Mouse (Mus musculus): ENCODE measurements around the gene Grb14. TPM values are rescaled to one million over a fixed set of nuclear protein-coding genes. Genes with fewer than 3 reads are reported as not detected.

Gene Grb14
- 5.4 TPM for polyA plus RNA-seq (2015; fragmentation: Illumina TruSeq; extraction: RNeasy Lipid Tissue Mini Kit (QIAGEN cat#74804); ENCODE audit: insufficient read depth, low read depth, low replicate concordance)

GRCm38 (mm10) chr2:65024887-65025286 lies at the start of gene Grb14:
TSS of gene Grb14 (minus strand) at chr2:65024987.

Other genes with a start within 250 kb of the Grb14 start
- 7.5 TPM for gene Cobll1, start 214.4 kb upstream of the Grb14 start, polyA plus RNA-seq (2015; fragmentation: Illumina TruSeq; extraction: RNeasy Lipid Tissue Mini Kit (QIAGEN cat#74804); ENCODE audit: insufficient read depth, low read depth, low replicate concordance)